Comparison of ENCODE assay signal across 1 mouse cellular context in genomic region chr10:8551601-8552000, GRCm38 (mm10). TPM values are rescaled to one million over a fixed set of nuclear protein-coding genes. Genes with fewer than 3 reads are reported as not detected.
"Had no signal": no experiment of that assay in that cellular context is flagged by ENCODE, and none has a peak within 500 bp of the region (broad histone marks: within the 10 kb centered on the region; RNA-seq: fewer than 3 reads in every experiment).

No protein-coding gene starts in this region.

RNA-seq across cellular contexts. Expression of gene Ust, which starts 33.0 kb away (rescaled TPM):
- total RNA-seq: megakaryocyte-erythroid progenitor cell, adult 5-6 weeks had no signal
